18 mouse cellular contexts compared by ENCODE assay signal in the genomic region with DNA sequence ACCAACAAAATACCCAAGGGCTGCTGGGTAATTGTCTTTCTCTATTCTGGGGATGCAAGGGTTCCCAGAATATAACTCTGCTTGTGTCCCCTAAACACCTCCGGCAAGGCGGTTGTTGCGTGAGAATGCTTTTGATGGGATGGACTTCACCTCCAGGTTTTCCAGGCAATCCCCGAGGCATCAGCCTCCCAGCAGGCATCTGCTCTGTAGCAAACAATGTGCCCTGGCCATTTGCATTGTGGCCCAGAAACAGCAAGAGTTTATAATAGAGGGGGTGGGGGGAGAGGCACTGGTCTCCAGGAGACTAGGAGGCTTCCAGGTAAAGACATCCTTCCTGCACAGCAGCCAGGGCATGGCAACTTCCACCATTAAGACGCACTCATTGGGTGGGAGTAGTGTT. TPM values are rescaled to one million over a fixed set of nuclear protein-coding genes. Genes with fewer than 3 reads are reported as not detected.
DNase-seq lines count a peak whose midpoint lies in the region; ATAC-seq and TF ChIP-seq lines count a peak whose summit lies in the region.
"Had no signal": no experiment of that assay in that cellular context is flagged by ENCODE, and none has a peak within 500 bp of the region (broad histone marks: within the 10 kb centered on the region; RNA-seq: fewer than 3 reads in every experiment).

No protein-coding gene starts in this region.

- peak; percentile 97 for TF ChIP-seq EP300 in ES-Bruce4 (IDR thresholded peaks at IDR 0.05; ENCODE audit: insufficient read depth, low read depth, low read length)

- no peak for ATAC-seq in kidney, embryonic 16.5 days (ENCODE audit: low FRiP score, low TSS enrichment)
- ATAC-seq in intestine, embryonic 16.5 days = no peak
- ATAC-seq: inflammation-experienced regulatory T-cells, adult 6 months; midbrain, embryonic 16.5 days had no signal

- TF ChIP-seq POLR2A in kidney, adult 2 months (IDR thresholded peaks at IDR 0.05; ENCODE audit: low read depth, low read length) = no peak
- TF ChIP-seq POLR2A in ES-Bruce4 (IDR thresholded peaks at IDR 0.05; ENCODE audit: insufficient read depth, low read length) = no peak

- no peak overlapping the region for H3K9ac ChIP-seq in kidney, embryonic 16.5 days (replicated peaks; ENCODE audit: low read length)
- no peak overlapping the region for H3K9ac ChIP-seq in ES-Bruce4 (ENCODE audit: low read depth, poor library complexity, severe bottlenecking)
- H3K9ac ChIP-seq in intestine, embryonic 16.5 days (ENCODE audit: low read depth, low read length) = no peak overlapping the region
- H3K9ac ChIP-seq: embryonic facial prominence, embryonic 12.5 days; limb, embryonic 13.5 days; neural tube, embryonic 15.5 days had no signal

- DNase-seq in kidney, adult 2 months = no peak
- no peak for DNase-seq in right cerebral cortex, postnatal 14 days
- DNase-seq in urinary bladder, postnatal 14 days (ENCODE audit: low spot score) = no peak
- no peak for DNase-seq in cerebellum, adult 9-11 months
- DNase-seq: adrenal gland, adult 8-10 months; cerebellum, adult 8-10 months; gastrocnemius, adult 2 months; thymus, postnatal 36 days had no signal

- peak overlapping the region; percentile 90; the same call in 1 of the 2 replicates for H3K27ac ChIP-seq in kidney, embryonic 16.5 days (ENCODE audit: low read length)
- no peak overlapping the region for H3K27ac ChIP-seq in kidney, adult 2 months (ENCODE audit: insufficient read depth, low read depth, low read length)
- H3K27ac ChIP-seq in ES-Bruce4 (ENCODE audit: insufficient read depth, low read length) = peak overlapping the region; percentile 74
- H3K27ac ChIP-seq in intestine, embryonic 16.5 days (ENCODE audit: low read length) = peak overlapping the region; percentile 97
- H3K27ac ChIP-seq: embryonic facial prominence, embryonic 12.5 days; gastrocnemius, adult 2 months; limb, embryonic 13.5 days; macrophage; neural tube, embryonic 15.5 days had no signal

- 53% methylated on average over 5 of the region's 5 CpGs for WGBS in kidney, embryonic 16.5 days
- 90% methylated on average over 5 of the region's 5 CpGs for WGBS in kidney, adult 2 months
- WGBS in intestine, embryonic 16.5 days = 35% methylated on average over 5 of the region's 5 CpGs

- H3K4me2 ChIP-seq in kidney, embryonic 16.5 days (replicated peaks; ENCODE audit: low read depth, low read length) = no peak overlapping the region
- H3K4me2 ChIP-seq in intestine, embryonic 16.5 days (ENCODE audit: low read depth, low read length) = no peak overlapping the region; the same call in 1 of the 2 replicates
- H3K4me2 ChIP-seq: embryonic facial prominence, embryonic 12.5 days; limb, embryonic 13.5 days; neural tube, embryonic 15.5 days had no signal

- H3K4me3 ChIP-seq in kidney, embryonic 16.5 days (ENCODE audit: low read length) = no peak overlapping the region
- no peak overlapping the region for H3K4me3 ChIP-seq in kidney, adult 2 months (ENCODE audit: insufficient read depth, low read depth, low read length)
- H3K4me3 ChIP-seq in E14TG2a.4 (replicated peaks; ENCODE audit: low read length) (peak overlapping the region; percentile 92), ES-Bruce4 (ENCODE audit: low read depth, low read length) (no peak overlapping the region; the same call in 1 of the 2 replicates)
- no peak overlapping the region for H3K4me3 ChIP-seq in intestine, embryonic 16.5 days (ENCODE audit: low read length)
- H3K4me3 ChIP-seq: embryonic facial prominence, embryonic 12.5 days; gastrocnemius, adult 2 months; limb, embryonic 13.5 days; neural tube, embryonic 15.5 days had no signal

- H3K9me3 ChIP-seq in kidney, embryonic 16.5 days (ENCODE audit: low read length) = no peaks in the 10 kb centered on the region
- no peaks in the 10 kb centered on the region for H3K9me3 ChIP-seq in E14TG2a.4 (ENCODE audit: low read length)
- no peaks in the 10 kb centered on the region for H3K9me3 ChIP-seq in ES-Bruce4 (replicated peaks; ENCODE audit: control insufficient read depth, insufficient read depth, low read length, poor library complexity, severe bottlenecking)
- no peaks in the 10 kb centered on the region for H3K9me3 ChIP-seq in intestine, embryonic 16.5 days (ENCODE audit: control insufficient read depth, low read length)
- H3K9me3 ChIP-seq: embryonic facial prominence, embryonic 12.5 days; limb, embryonic 13.5 days; neural tube, embryonic 15.5 days had no signal

- peaks cover 52% of the 10 kb centered on the region for H3K4me1 ChIP-seq in kidney, embryonic 16.5 days (ENCODE audit: insufficient read depth, low read length)
- peaks cover 9% of the 10 kb centered on the region for H3K4me1 ChIP-seq in kidney, adult 2 months (ENCODE audit: control insufficient read depth, insufficient read depth, low read length)
- H3K4me1 ChIP-seq in E14TG2a.4 (replicated peaks; ENCODE audit: low read depth, low read length) (peaks cover 100% of the 10 kb centered on the region), ES-Bruce4 (ENCODE audit: control insufficient read depth, insufficient read depth, low read length) (peaks cover 8% of the 10 kb centered on the region)
- peaks cover 51% of the 10 kb centered on the region for H3K4me1 ChIP-seq in intestine, embryonic 16.5 days (ENCODE audit: control insufficient read depth, insufficient read depth, low read length)

- H3K27me3 ChIP-seq in kidney, embryonic 16.5 days (ENCODE audit: insufficient read depth, low read length) = no peaks in the 10 kb centered on the region
- no peaks in the 10 kb centered on the region for H3K27me3 ChIP-seq in kidney, adult 2 months (replicated peaks; ENCODE audit: control insufficient read depth, insufficient read depth, low read length)
- H3K27me3 ChIP-seq in E14TG2a.4 (ENCODE audit: insufficient read depth, low read length) = no peaks in the 10 kb centered on the region
- H3K27me3 ChIP-seq in ES-Bruce4 (ENCODE audit: control insufficient read depth, insufficient read depth, low read length, poor library complexity, severe bottlenecking) = no peaks in the 10 kb centered on the region
- no peaks in the 10 kb centered on the region for H3K27me3 ChIP-seq in intestine, embryonic 16.5 days (replicated peaks; ENCODE audit: control insufficient read depth, insufficient read depth, low read length)
- H3K27me3 ChIP-seq: embryonic facial prominence, embryonic 12.5 days; limb, embryonic 13.5 days had no signal

- H3K36me3 ChIP-seq in kidney, embryonic 16.5 days (ENCODE audit: insufficient read depth, low read length) = no peaks in the 10 kb centered on the region
- H3K36me3 ChIP-seq in kidney, adult 2 months (ENCODE audit: control insufficient read depth, insufficient read depth, low read length) = no peaks in the 10 kb centered on the region
- H3K36me3 ChIP-seq in E14TG2a.4 (ENCODE audit: insufficient read depth, low read length) = peaks cover 87% of the 10 kb centered on the region
- peaks cover 4% of the 10 kb centered on the region; the same call in 1 of the 2 replicates for H3K36me3 ChIP-seq in ES-Bruce4 (ENCODE audit: control insufficient read depth, insufficient read depth, low read length, poor library complexity, severe bottlenecking)
- no peaks in the 10 kb centered on the region for H3K36me3 ChIP-seq in intestine, embryonic 16.5 days (ENCODE audit: control insufficient read depth, insufficient read depth, low read length)
- H3K36me3 ChIP-seq: embryonic facial prominence, embryonic 12.5 days; limb, embryonic 13.5 days; neural tube, embryonic 15.5 days had no signal

- TF ChIP-seq CTCF in kidney, adult 2 months (conservative IDR thresholded peaks at IDR 0.05; ENCODE audit: insufficient read depth, insufficient read length, low read depth, low read length) = no peak
- no peak for TF ChIP-seq CTCF in E14TG2a.4 (conservative IDR thresholded peaks at IDR 0.05; ENCODE audit: low read length)
- no peak for TF ChIP-seq CTCF in ES-Bruce4 (IDR thresholded peaks at IDR 0.05; ENCODE audit: low read depth, low read length)

RNA-seq across cellular contexts. Expression of a gene that starts 15.1 kb away (rescaled TPM):
- polyA plus RNA-seq in kidney, embryonic 16.5 days (2015; fragmentation: Nextera tagmentation; extraction: Ambion mirVana) = 0.69 and 0.89 TPM in 2 replicates
- polyA plus RNA-seq in kidney, adult 2 months (2012; rRNA removed) = 0.01 and 0.05 TPM in 2 replicates
- polyA plus RNA-seq in ES-Bruce4 (2011; ENCODE audit: insufficient read depth, insufficient read length, low read depth, missing spikeins) = 120 and 122 TPM in 2 replicates
- 3.8 and 4.0 TPM in 2 replicates for polyA plus RNA-seq in intestine, embryonic 16.5 days (2015; fragmentation: Nextera tagmentation; extraction: Ambion mirVana)
- polyA plus RNA-seq: macrophage had no signal

RNA-seq across cellular contexts. Expression of a gene that starts 33.6 kb away (rescaled TPM):
- polyA plus RNA-seq in kidney, embryonic 16.5 days (2015; fragmentation: Nextera tagmentation; extraction: Ambion mirVana) = 0.22 and 0.36 TPM in 2 replicates
- not detected in 2 replicates for polyA plus RNA-seq in kidney, adult 2 months (2012; rRNA removed)
- polyA plus RNA-seq in ES-Bruce4 (2011; ENCODE audit: insufficient read depth, insufficient read length, low read depth, missing spikeins) = not detected in 2 replicates
- 0.32 TPM in 1 of 2 replicates, not detected in the other for polyA plus RNA-seq in intestine, embryonic 16.5 days (2015; fragmentation: Nextera tagmentation; extraction: Ambion mirVana)
- polyA plus RNA-seq: inflammation-experienced regulatory T-cells, adult 6 months; macrophage; midbrain, embryonic 16.5 days; neural tube, embryonic 15.5 days had no signal

RNA-seq across cellular contexts. Expression of a gene that starts 44.4 kb away (rescaled TPM):
- polyA plus RNA-seq in kidney, embryonic 16.5 days (2015; fragmentation: Nextera tagmentation; extraction: Ambion mirVana) = 0.49 and 1.4 TPM in 2 replicates
- polyA plus RNA-seq in kidney, adult 2 months (2012; rRNA removed) = 0.20 and 0.53 TPM in 2 replicates
- polyA plus RNA-seq in ES-Bruce4 (2011; ENCODE audit: insufficient read depth, insufficient read length, low read depth, missing spikeins) = 0.57 and 1.4 TPM in 2 replicates
- 1.9 and 2.5 TPM in 2 replicates for polyA plus RNA-seq in intestine, embryonic 16.5 days (2015; fragmentation: Nextera tagmentation; extraction: Ambion mirVana)
- polyA plus RNA-seq: embryonic facial prominence, embryonic 12.5 days; limb, embryonic 13.5 days; macrophage; midbrain, embryonic 16.5 days; neural tube, embryonic 15.5 days had no signal

Comparison
In these comparisons a context has a peak if more than half of its experiments do, and no peak if none do; other contexts are left out.
1. RNA of a gene that starts 15.1 kb away (polyA plus RNA-seq): 120 to 122 TPM in ES-Bruce4; 3.8 to 4.0 TPM in intestine, embryonic 16.5 days, 0.69 to 0.89 TPM in kidney, embryonic 16.5 days and 0.01 to 0.05 TPM in kidney, adult 2 months; every median in the first group is over 10 times any median in the second.